Mouse (Mus musculus): Measurements from ENCODE around the gene Grm1. TPM values are rescaled to one million over a fixed set of nuclear protein-coding genes. Genes with fewer than 3 reads are reported as not detected.
"Not testable (repeated sequence)": the region's sequence is repeated elsewhere in the genome, so short reads cannot be mapped to it uniquely, and the experiment has no call there.

Grm1 gene
- polyA plus RNA-seq, 1 experiment from 2014 or later, result 5.1 TPM

DNA sequence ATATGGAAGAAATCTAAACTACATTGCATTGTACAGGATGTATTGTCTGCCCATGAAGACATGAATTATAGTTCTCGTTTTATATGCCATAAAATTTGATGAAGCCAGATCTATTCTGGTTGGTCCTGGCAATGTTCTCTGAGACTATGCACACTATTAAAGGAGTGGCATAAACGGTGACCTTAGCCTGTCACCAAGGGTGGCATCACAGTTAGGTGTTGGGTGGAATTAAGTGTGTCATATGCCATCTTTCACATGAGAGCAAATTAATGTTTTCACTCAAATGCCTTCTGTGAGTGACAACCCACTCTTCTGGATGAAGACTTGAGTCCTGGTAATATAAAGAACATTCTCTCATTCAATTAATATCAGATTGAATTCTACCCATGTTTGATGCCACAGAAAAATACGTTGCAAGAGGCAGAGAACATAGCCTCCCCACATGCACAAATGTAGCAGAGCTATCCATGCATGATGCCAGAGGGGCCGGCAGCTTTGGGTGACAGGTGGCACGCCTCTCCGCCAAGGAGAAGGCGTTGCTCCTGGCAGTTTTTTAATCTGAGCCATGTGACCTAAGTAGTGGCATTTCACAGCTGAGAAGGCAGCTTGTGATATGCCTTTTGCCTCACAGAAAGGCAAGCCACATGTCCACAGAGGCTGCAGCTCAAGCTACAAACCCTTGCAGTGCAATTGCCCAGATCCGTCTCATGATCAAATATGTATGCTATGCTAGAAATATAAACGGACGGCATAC, 20.7 kb downstream of the Grm1 start:
- H3K4me2 ChIP-seq (ENCODE audit: low read length), result no peak overlapping the region
- peak; percentile 7 for DNase-seq
- no peaks in the 10 kb centered on the region for H3K9me3 ChIP-seq (ENCODE audit: control insufficient read depth, low read length)
- no peaks in the 10 kb centered on the region for H3K36me3 ChIP-seq (ENCODE audit: control insufficient read depth, insufficient read depth, low read length)
- H3K27me3 ChIP-seq (ENCODE audit: control insufficient read depth, insufficient read depth, low read length), result no peaks in the 10 kb centered on the region
- no peaks in the 10 kb centered on the region for H3K4me1 ChIP-seq (ENCODE audit: control insufficient read depth, insufficient read depth, low read length)
- H3K27ac ChIP-seq (replicated peaks; ENCODE audit: low read depth, low read length), result no peak overlapping the region
- WGBS, result 75% methylated on average over 10 of the region's 10 CpGs
- no peak overlapping the region for H3K9ac ChIP-seq (replicated peaks; ENCODE audit: low read length)
- no peak overlapping the region for H3K4me3 ChIP-seq (replicated peaks; ENCODE audit: low read depth, low read length)
- no peak for ATAC-seq (ENCODE audit: low FRiP score, low TSS enrichment)

GRCm38 (mm10) chr10:11049361-11049760, 32.8 kb downstream of the Grm1 start:
- WGBS, result 86% methylated on average over 7 of the region's 7 CpGs
- no peaks in the 10 kb centered on the region for H3K9me3 ChIP-seq (ENCODE audit: control insufficient read depth, low read length)
- H3K27me3 ChIP-seq (ENCODE audit: control insufficient read depth, insufficient read depth, low read length), result no peaks in the 10 kb centered on the region
- DNase-seq (no peak), ATAC-seq (ENCODE audit: low FRiP score, low TSS enrichment) (no peak)
- H3K4me3 ChIP-seq (replicated peaks; ENCODE audit: low read depth, low read length), result no peak overlapping the region
- no peak overlapping the region for H3K9ac ChIP-seq (replicated peaks; ENCODE audit: low read length)
- no peaks in the 10 kb centered on the region for H3K4me1 ChIP-seq (ENCODE audit: control insufficient read depth, insufficient read depth, low read length)
- H3K4me2 ChIP-seq (ENCODE audit: low read length), result no peak overlapping the region
- H3K36me3 ChIP-seq (ENCODE audit: control insufficient read depth, insufficient read depth, low read length), result no peaks in the 10 kb centered on the region
- no peak overlapping the region for H3K27ac ChIP-seq (replicated peaks; ENCODE audit: low read depth, low read length)

- ATAC-seq (ENCODE audit: low FRiP score, low TSS enrichment); H3K9ac ChIP-seq (replicated peaks; ENCODE audit: low read length); H3K36me3 ChIP-seq (ENCODE audit: control insufficient read depth, insufficient read depth, low read length); H3K27ac ChIP-seq (replicated peaks; ENCODE audit: low read depth, low read length); DNase-seq; H3K4me2 ChIP-seq (ENCODE audit: low read length); H3K9me3 ChIP-seq (ENCODE audit: control insufficient read depth, low read length); H3K4me3 ChIP-seq (replicated peaks; ENCODE audit: low read depth, low read length); H3K4me1 ChIP-seq (ENCODE audit: control insufficient read depth, insufficient read depth, low read length); H3K27me3 ChIP-seq (ENCODE audit: control insufficient read depth, insufficient read depth, low read length): not testable (repeated sequence)
- WGBS, result 66% methylated on average over 12 of the region's 13 CpGs
Measured at GRCm38 (mm10) chr10:11045421-11045820, 36.7 kb downstream of the Grm1 start.

- no peaks in the 10 kb centered on the region for H3K9me3 ChIP-seq (ENCODE audit: control insufficient read depth, low read length)
- no peak for DNase-seq
- no peak overlapping the region for H3K9ac ChIP-seq (replicated peaks; ENCODE audit: low read length)
- no peaks in the 10 kb centered on the region for H3K36me3 ChIP-seq (ENCODE audit: control insufficient read depth, insufficient read depth, low read length)
- no peak overlapping the region for H3K27ac ChIP-seq (replicated peaks; ENCODE audit: low read depth, low read length)
- no peaks in the 10 kb centered on the region for H3K27me3 ChIP-seq (ENCODE audit: control insufficient read depth, insufficient read depth, low read length)
- peak; percentile 58; the same call in 1 of the 2 replicates for ATAC-seq (ENCODE audit: low FRiP score, low TSS enrichment)
- no peaks in the 10 kb centered on the region for H3K4me1 ChIP-seq (ENCODE audit: control insufficient read depth, insufficient read depth, low read length)
- H3K4me3 ChIP-seq (replicated peaks; ENCODE audit: low read depth, low read length), result no peak overlapping the region
- 94% methylated on average over 1 of the region's 1 CpGs for WGBS
- no peak overlapping the region for H3K4me2 ChIP-seq (ENCODE audit: low read length)
Measured at GRCm38 (mm10) chr10:11044455-11045106, 37.6 kb downstream of the Grm1 start.

DNA sequence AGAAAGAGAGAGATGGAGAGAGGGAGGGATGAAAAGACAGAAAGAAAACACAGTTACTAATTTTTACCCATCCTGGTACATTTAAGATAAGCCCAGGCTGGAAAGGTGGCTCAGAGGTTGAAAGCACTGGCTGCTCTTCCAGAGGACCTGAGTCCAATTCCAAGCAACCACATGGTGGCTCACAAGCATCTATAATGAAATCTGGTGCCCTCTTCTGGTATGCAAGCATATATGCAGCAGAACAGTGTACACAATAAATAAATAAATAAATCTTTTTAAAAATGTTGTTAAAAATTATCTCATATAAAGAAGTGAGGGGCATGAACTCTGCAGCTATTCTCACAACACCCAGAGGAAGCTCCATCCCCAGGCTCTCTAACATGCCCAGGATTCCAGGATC, 42.8 kb downstream of the Grm1 start:
- ATAC-seq (ENCODE audit: low FRiP score, low TSS enrichment) (no peak), DNase-seq (no peak)
- H3K9ac ChIP-seq (replicated peaks; ENCODE audit: low read length), result no peak overlapping the region
- H3K4me3 ChIP-seq (replicated peaks; ENCODE audit: low read depth, low read length), result no peak overlapping the region
- no peaks in the 10 kb centered on the region for H3K27me3 ChIP-seq (ENCODE audit: control insufficient read depth, insufficient read depth, low read length)
- H3K9me3 ChIP-seq (ENCODE audit: control insufficient read depth, low read length), result no peaks in the 10 kb centered on the region
- H3K27ac ChIP-seq (replicated peaks; ENCODE audit: low read depth, low read length), result no peak overlapping the region
- no peaks in the 10 kb centered on the region for H3K4me1 ChIP-seq (ENCODE audit: control insufficient read depth, insufficient read depth, low read length)
- no peak overlapping the region for H3K4me2 ChIP-seq (ENCODE audit: low read length)
- H3K36me3 ChIP-seq (ENCODE audit: control insufficient read depth, insufficient read depth, low read length), result no peaks in the 10 kb centered on the region

GRCm38 (mm10) chr10:11032221-11032620, 49.9 kb downstream of the Grm1 start:
- Histone ChIP-seq H3K4me3 (replicated peaks; ENCODE audit: low read depth, low read length) (no peak overlapping the region), H3K9ac (replicated peaks; ENCODE audit: low read length) (no peak overlapping the region), H3K4me1 (ENCODE audit: control insufficient read depth, insufficient read depth, low read length) (no peaks in the 10 kb centered on the region), H3K4me2 (ENCODE audit: low read length) (no peak overlapping the region), H3K9me3 (ENCODE audit: control insufficient read depth, low read length) (no peaks in the 10 kb centered on the region), H3K36me3 (ENCODE audit: control insufficient read depth, insufficient read depth, low read length) (no peaks in the 10 kb centered on the region), H3K27ac (replicated peaks; ENCODE audit: low read depth, low read length) (no peak overlapping the region), H3K27me3 (ENCODE audit: control insufficient read depth, insufficient read depth, low read length) (no peaks in the 10 kb centered on the region)
- WGBS, result 88% methylated on average over 2 of the region's 2 CpGs
- DNase-seq (no peak), ATAC-seq (ENCODE audit: low FRiP score, low TSS enrichment) (no peak)

- peak; percentile 53 for DNase-seq
- Histone ChIP-seq H3K4me3 (replicated peaks; ENCODE audit: low read depth, low read length) (no peak overlapping the region), H3K4me2 (ENCODE audit: low read length) (no peak overlapping the region), H3K4me1 (ENCODE audit: control insufficient read depth, insufficient read depth, low read length) (peaks cover 4% of the 10 kb centered on the region; the same call in 1 of the 2 replicates), H3K9me3 (ENCODE audit: control insufficient read depth, low read length) (no peaks in the 10 kb centered on the region), H3K36me3 (ENCODE audit: control insufficient read depth, insufficient read depth, low read length) (no peaks in the 10 kb centered on the region), H3K27ac (replicated peaks; ENCODE audit: low read depth, low read length) (peak overlapping the region; percentile 37; the same call in 1 of the 2 replicates), H3K9ac (replicated peaks; ENCODE audit: low read length) (no peak overlapping the region), H3K27me3 (ENCODE audit: control insufficient read depth, insufficient read depth, low read length) (no peaks in the 10 kb centered on the region)
- WGBS, result 13% methylated on average over 6 of the region's 6 CpGs
- ATAC-seq (ENCODE audit: low FRiP score, low TSS enrichment), result peak; percentile 48; the same call in 1 of the 2 replicates
Measured at GRCm38 (mm10) chr10:11025764-11026518, 56.2 kb downstream of the Grm1 start.

DNA sequence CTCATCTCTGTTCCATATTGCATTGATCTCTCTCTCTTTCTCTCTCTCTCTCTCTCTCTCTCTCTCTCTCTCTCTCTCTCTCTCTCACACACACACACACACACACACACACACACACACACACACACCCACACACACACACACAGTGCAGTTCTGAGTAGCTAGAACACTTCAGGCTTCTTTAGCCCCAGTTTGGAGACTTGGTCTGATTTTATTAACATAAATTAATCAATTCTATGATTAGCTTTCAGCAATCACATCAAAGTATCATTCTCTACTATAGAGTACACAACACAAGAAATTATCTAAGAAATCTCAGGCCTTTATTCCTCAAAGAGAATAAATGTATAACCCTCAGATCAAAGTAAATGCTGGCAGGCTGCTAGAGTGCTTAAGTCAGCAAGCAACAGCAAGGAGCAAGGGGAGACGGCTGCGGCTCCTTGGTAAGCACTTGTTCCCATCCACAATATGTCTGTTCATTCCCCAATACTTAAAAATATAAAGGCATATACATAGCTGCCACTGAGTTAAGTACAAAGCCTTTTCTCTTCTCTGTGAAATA, 63.1 kb downstream of the Grm1 start:
- Histone ChIP-seq H3K27ac (replicated peaks; ENCODE audit: low read depth, low read length) (no peak overlapping the region), H3K4me3 (replicated peaks; ENCODE audit: low read depth, low read length) (no peak overlapping the region), H3K4me2 (ENCODE audit: low read length) (no peak overlapping the region), H3K9me3 (ENCODE audit: control insufficient read depth, low read length) (no peaks in the 10 kb centered on the region), H3K27me3 (ENCODE audit: control insufficient read depth, insufficient read depth, low read length) (no peaks in the 10 kb centered on the region), H3K4me1 (ENCODE audit: control insufficient read depth, insufficient read depth, low read length) (no peaks in the 10 kb centered on the region), H3K36me3 (ENCODE audit: control insufficient read depth, insufficient read depth, low read length) (no peaks in the 10 kb centered on the region), H3K9ac (replicated peaks; ENCODE audit: low read length) (no peak overlapping the region)
- DNase-seq (peak; percentile 23), ATAC-seq (ENCODE audit: low FRiP score, low TSS enrichment) (no peak)
- WGBS, result 64% methylated on average over 2 of the region's 2 CpGs
